Mouse (Mus musculus): ENCODE data around the gene Plxdc2. TPM values are rescaled to one million over a fixed set of nuclear protein-coding genes. Genes with fewer than 3 reads are reported as not detected.
A peak's percentile ranks its signal among the peaks of the same experiment; 100 is the strongest.
"Not testable (repeated sequence)": the region's sequence is repeated elsewhere in the genome, so short reads cannot be mapped to it uniquely, and the experiment has no call there.

Gene Plxdc2
- polyA plus RNA-seq, 1 experiment from 2014 or later = 20.1 TPM

GRCm38 (mm10) chr2:16731033-16731432 lies 374.9 kb downstream of the Plxdc2 start:
- H3K27me3 ChIP-seq (ENCODE audit: control insufficient read depth, insufficient read depth, low read length) = no peaks in the 10 kb centered on the region
- H3K9me3 ChIP-seq (replicated peaks; ENCODE audit: control insufficient read depth, low read length) = no peaks in the 10 kb centered on the region
- H3K4me2 ChIP-seq (ENCODE audit: low read depth, low read length) = no peak overlapping the region
- no peak for ATAC-seq (replicated peaks; ENCODE audit: extremely low read depth, insufficient read depth, low FRiP score)
- no peak overlapping the region for H3K27ac ChIP-seq (ENCODE audit: low read length)
- no peaks in the 10 kb centered on the region for H3K36me3 ChIP-seq (ENCODE audit: control insufficient read depth, insufficient read depth)
- H3K9ac ChIP-seq (ENCODE audit: low read length) = no peak overlapping the region
- no peaks in the 10 kb centered on the region; the same call in 1 of the 2 replicates for H3K4me1 ChIP-seq (ENCODE audit: control insufficient read depth, insufficient read depth, low read length)
- H3K4me3 ChIP-seq (ENCODE audit: low read length) = no peak overlapping the region
- WGBS = 74% methylated on average over 5 of the region's 5 CpGs

GRCm38 (mm10) chr2:16734381-16734780 lies 378.3 kb downstream of the Plxdc2 start:
- H3K36me3 ChIP-seq (ENCODE audit: control insufficient read depth, insufficient read depth) = no peaks in the 10 kb centered on the region
- no peak overlapping the region for H3K9ac ChIP-seq (ENCODE audit: low read length)
- 44% methylated on average over 2 of the region's 2 CpGs for WGBS
- no peak overlapping the region for H3K4me2 ChIP-seq (ENCODE audit: low read depth, low read length)
- H3K27ac ChIP-seq (ENCODE audit: low read length) = no peak overlapping the region
- peaks cover 3% of the 10 kb centered on the region for H3K4me1 ChIP-seq (ENCODE audit: control insufficient read depth, insufficient read depth, low read length)
- no peak overlapping the region for H3K4me3 ChIP-seq (ENCODE audit: low read length)
- no peaks in the 10 kb centered on the region for H3K9me3 ChIP-seq (replicated peaks; ENCODE audit: control insufficient read depth, low read length)
- no peak for ATAC-seq (replicated peaks; ENCODE audit: extremely low read depth, insufficient read depth, low FRiP score)
- H3K27me3 ChIP-seq (ENCODE audit: control insufficient read depth, insufficient read depth, low read length) = no peaks in the 10 kb centered on the region

GRCm38 (mm10) chr2:16738241-16738640 lies 382.1 kb downstream of the Plxdc2 start:
- ATAC-seq (replicated peaks; ENCODE audit: extremely low read depth, insufficient read depth, low FRiP score) = peak; percentile 37; the same call in 1 of the 2 replicates
- peak overlapping the region; percentile 19; the same call in 1 of the 2 replicates for H3K4me2 ChIP-seq (ENCODE audit: low read depth, low read length)

GRCm38 (mm10) chr2:16741813-16742212 lies 385.7 kb downstream of the Plxdc2 start:
- no peaks in the 10 kb centered on the region for H3K36me3 ChIP-seq (ENCODE audit: control insufficient read depth, insufficient read depth)
- 90% methylated on average over 3 of the region's 3 CpGs for WGBS
- peaks cover 3% of the 10 kb centered on the region; the same call in 1 of the 2 replicates for H3K4me1 ChIP-seq (ENCODE audit: control insufficient read depth, insufficient read depth, low read length)
- no peak overlapping the region for H3K27ac ChIP-seq (ENCODE audit: low read length)
- H3K4me3 ChIP-seq (ENCODE audit: low read length) = no peak overlapping the region
- H3K27me3 ChIP-seq (ENCODE audit: control insufficient read depth, insufficient read depth, low read length) = no peaks in the 10 kb centered on the region
- ATAC-seq (replicated peaks; ENCODE audit: extremely low read depth, insufficient read depth, low FRiP score) = no peak
- no peak overlapping the region for H3K9ac ChIP-seq (ENCODE audit: low read length)
- no peak overlapping the region for H3K4me2 ChIP-seq (ENCODE audit: low read depth, low read length)
- no peaks in the 10 kb centered on the region for H3K9me3 ChIP-seq (replicated peaks; ENCODE audit: control insufficient read depth, low read length)

More at GRCm38 (mm10) chr2:16738241-16738640, 382.1 kb downstream of the Plxdc2 start:
- 13% methylated on average over 8 of the region's 8 CpGs for WGBS
- Histone ChIP-seq H3K4me3 (ENCODE audit: low read length) (no peak overlapping the region), H3K9me3 (replicated peaks; ENCODE audit: control insufficient read depth, low read length) (no peaks in the 10 kb centered on the region), H3K36me3 (ENCODE audit: control insufficient read depth, insufficient read depth) (no peaks in the 10 kb centered on the region), H3K27ac (ENCODE audit: low read length) (no peak overlapping the region), H3K9ac (ENCODE audit: low read length) (no peak overlapping the region), H3K4me1 (ENCODE audit: control insufficient read depth, insufficient read depth, low read length) (peaks cover 3% of the 10 kb centered on the region), H3K27me3 (ENCODE audit: control insufficient read depth, insufficient read depth, low read length) (no peaks in the 10 kb centered on the region)

GRCm38 (mm10) chr2:16743568-16743967 lies 387.5 kb downstream of the Plxdc2 start:
- WGBS = 22% methylated on average over 3 of the region's 3 CpGs
- no peak overlapping the region for H3K4me2 ChIP-seq (ENCODE audit: low read depth, low read length)
- no peak for ATAC-seq (replicated peaks; ENCODE audit: extremely low read depth, insufficient read depth, low FRiP score)
- no peaks in the 10 kb centered on the region for H3K9me3 ChIP-seq (replicated peaks; ENCODE audit: control insufficient read depth, low read length)
- H3K27ac ChIP-seq (ENCODE audit: low read length) = no peak overlapping the region
- H3K4me3 ChIP-seq (ENCODE audit: low read length) = no peak overlapping the region
- H3K4me1 ChIP-seq (ENCODE audit: control insufficient read depth, insufficient read depth, low read length) = no peaks in the 10 kb centered on the region
- no peaks in the 10 kb centered on the region for H3K27me3 ChIP-seq (ENCODE audit: control insufficient read depth, insufficient read depth, low read length)
- H3K36me3 ChIP-seq (ENCODE audit: control insufficient read depth, insufficient read depth) = no peaks in the 10 kb centered on the region
- no peak overlapping the region for H3K9ac ChIP-seq (ENCODE audit: low read length)

GRCm38 (mm10) chr2:16749302-16749909 lies 393.3 kb downstream of the Plxdc2 start:
- ATAC-seq (replicated peaks; ENCODE audit: extremely low read depth, insufficient read depth, low FRiP score) = no peak

GRCm38 (mm10) chr2:16757158-16757557 lies 401.1 kb downstream of the Plxdc2 start:
- Histone ChIP-seq H3K36me3 (ENCODE audit: control insufficient read depth, insufficient read depth) (no peaks in the 10 kb centered on the region), H3K4me1 (ENCODE audit: control insufficient read depth, insufficient read depth, low read length) (no peaks in the 10 kb centered on the region), H3K4me3 (ENCODE audit: low read length) (no peak overlapping the region), H3K9me3 (replicated peaks; ENCODE audit: control insufficient read depth, low read length) (no peaks in the 10 kb centered on the region), H3K27ac (ENCODE audit: low read length) (no peak overlapping the region), H3K9ac (ENCODE audit: low read length) (no peak overlapping the region), H3K4me2 (ENCODE audit: low read depth, low read length) (no peak overlapping the region), H3K27me3 (ENCODE audit: control insufficient read depth, insufficient read depth, low read length) (no peaks in the 10 kb centered on the region)
- 63% methylated on average over 2 of the region's 2 CpGs for WGBS
- no peak for ATAC-seq (replicated peaks; ENCODE audit: extremely low read depth, insufficient read depth, low FRiP score)

More at GRCm38 (mm10) chr2:16749302-16749909, 393.3 kb downstream of the Plxdc2 start:
- Histone ChIP-seq H3K36me3 (ENCODE audit: control insufficient read depth, insufficient read depth) (no peaks in the 10 kb centered on the region), H3K27ac (ENCODE audit: low read length) (no peak overlapping the region), H3K4me3 (ENCODE audit: low read length) (no peak overlapping the region), H3K9me3 (replicated peaks; ENCODE audit: control insufficient read depth, low read length) (no peaks in the 10 kb centered on the region), H3K27me3 (ENCODE audit: control insufficient read depth, insufficient read depth, low read length) (no peaks in the 10 kb centered on the region), H3K4me1 (ENCODE audit: control insufficient read depth, insufficient read depth, low read length) (no peaks in the 10 kb centered on the region), H3K9ac (ENCODE audit: low read length) (no peak overlapping the region), H3K4me2 (ENCODE audit: low read depth, low read length) (no peak overlapping the region)
- WGBS = 76% methylated on average over 4 of the region's 4 CpGs

- no peak overlapping the region for H3K4me2 ChIP-seq (ENCODE audit: low read depth, low read length)
- no peak overlapping the region for H3K27ac ChIP-seq (ENCODE audit: low read length)
- H3K9me3 ChIP-seq (replicated peaks; ENCODE audit: control insufficient read depth, low read length) = no peaks in the 10 kb centered on the region
- H3K9ac ChIP-seq (ENCODE audit: low read length) = no peak overlapping the region
- H3K27me3 ChIP-seq (ENCODE audit: control insufficient read depth, insufficient read depth, low read length) = no peaks in the 10 kb centered on the region
- ATAC-seq (replicated peaks; ENCODE audit: extremely low read depth, insufficient read depth, low FRiP score) = no peak
- 83% methylated on average over 2 of the region's 2 CpGs for WGBS
- H3K36me3 ChIP-seq (ENCODE audit: control insufficient read depth, insufficient read depth) = no peaks in the 10 kb centered on the region
- no peaks in the 10 kb centered on the region for H3K4me1 ChIP-seq (ENCODE audit: control insufficient read depth, insufficient read depth, low read length)
- no peak overlapping the region for H3K4me3 ChIP-seq (ENCODE audit: low read length)
Observed at GRCm38 (mm10) chr2:16759766-16760165, 403.7 kb downstream of the Plxdc2 start.

GRCm38 (mm10) chr2:16769149-16769548 lies 413.0 kb downstream of the Plxdc2 start:
- H3K27me3 ChIP-seq (ENCODE audit: control insufficient read depth, insufficient read depth, low read length); H3K27ac ChIP-seq (ENCODE audit: low read length); H3K4me1 ChIP-seq (ENCODE audit: control insufficient read depth, insufficient read depth, low read length); H3K36me3 ChIP-seq (ENCODE audit: control insufficient read depth, insufficient read depth); H3K9ac ChIP-seq (ENCODE audit: low read length); H3K9me3 ChIP-seq (replicated peaks; ENCODE audit: control insufficient read depth, low read length); H3K4me2 ChIP-seq (ENCODE audit: low read depth, low read length); ATAC-seq (replicated peaks; ENCODE audit: extremely low read depth, insufficient read depth, low FRiP score); H3K4me3 ChIP-seq (ENCODE audit: low read length): not testable (repeated sequence)
- 93% methylated on average over 5 of the region's 7 CpGs for WGBS

Measured in heart, embryonic 16.5 days (tissue).